Mouse (Mus musculus) 3T3-L1 (cell line): ENCODE data around the gene Enah.

Source experiments
- DNase-seq: peaks from one replicate; pipeline ENCODE4 v3.0.0-alpha.2; 2015; ENCODE audit warnings: low read depth, low spot score

The Enah gene

GRCm38 (mm10) chr1:181963827-181964226, 56.0 kb downstream of the Enah start:
- no peak for DNase-seq

GRCm38 (mm10) chr1:181963351-181963750, 56.4 kb downstream of the Enah start:
- DNase-seq = peak; percentile 56

GRCm38 (mm10) chr1:181960383-181960782, 59.4 kb downstream of the Enah start:
- no peak for DNase-seq

GRCm38 (mm10) chr1:181958392-181958791, 61.4 kb downstream of the Enah start:
- DNase-seq = no peak

GRCm38 (mm10) chr1:181957736-181958135, 62.1 kb downstream of the Enah start:
- DNase-seq = no peak

GRCm38 (mm10) chr1:181953547-181953946, 66.2 kb downstream of the Enah start:
- DNase-seq = no peak

- DNase-seq = no peak
Measured at GRCm38 (mm10) chr1:181951266-181951665, 68.5 kb downstream of the Enah start.

- no peak for DNase-seq
Measured at GRCm38 (mm10) chr1:181950721-181951120, 69.1 kb downstream of the Enah start.

- DNase-seq = no peak
Measured at GRCm38 (mm10) chr1:181948191-181948590, 71.6 kb downstream of the Enah start.

- DNase-seq = no peak
Measured at GRCm38 (mm10) chr1:181937064-181937463, 82.7 kb downstream of the Enah start.

- no peak for DNase-seq
Measured at GRCm38 (mm10) chr1:181928388-181928787, 91.4 kb downstream of the Enah start.

GRCm38 (mm10) chr1:181923384-181923783, 96.4 kb downstream of the Enah start:
- no peak for DNase-seq

GRCm38 (mm10) chr1:181921580-181922494, 98.0 kb downstream of the Enah start:
- DNase-seq = no peak

GRCm38 (mm10) chr1:181911841-181912240, 107.9 kb downstream of the Enah start:
- DNase-seq = peak; percentile 84

GRCm38 (mm10) chr1:181901706-181902373, 118.0 kb downstream of the Enah start:
- no peak for DNase-seq

GRCm38 (mm10) chr1:181900846-181901245, 118.9 kb downstream of the Enah start:
- no peak for DNase-seq

- no peak for DNase-seq
Measured at GRCm38 (mm10) chr1:181898961-181899360, 120.8 kb downstream of the Enah start.

GRCm38 (mm10) chr1:181896991-181897390, 122.8 kb downstream of the Enah start:
- DNase-seq = no peak

GRCm38 (mm10) chr1:181893721-181894120, 126.1 kb downstream of the Enah start:
- no peak for DNase-seq

- no peak for DNase-seq
Measured at GRCm38 (mm10) chr1:181889670-181890069, 130.1 kb downstream of the Enah start.

- peak; percentile 86 for DNase-seq
Measured at GRCm38 (mm10) chr1:181888801-181889200, 131.0 kb downstream of the Enah start.

- DNase-seq = peak; percentile 26
Measured at GRCm38 (mm10) chr1:181881532-181881931, 138.3 kb downstream of the Enah start.
